Mouse (Mus musculus) gastrocnemius, postnatal 36 days (tissue): Measurements from ENCODE around the gene Ddo. TPM values are rescaled to one million over a fixed set of nuclear protein-coding genes. Genes with fewer than 3 reads are reported as not detected.

Experiments used
- DNase-seq, 2 experiments: peaks; one replicate each; pipeline ENCODE4 v3.0.0; 2022
- intact Hi-C: fragments of 180-260 bp; cut with DNase I; formaldehyde crosslinking; loops from one replicate; pipeline ENCODE4 v1.15.1; 2025
- long read RNA-seq, 2 experiments: library from polyadenylated mRNA; stranded (forward); transcript quantifications; one replicate each; pipeline ENCODE4 v2.0.0; 2021
- total RNA-seq, 2 experiments: library from RNA; stranded (reverse); gene quantifications; 2 replicates each; pipeline ENCODE4 v1.2.3; 2021

The Ddo gene
- 10 to 100 TPM; 20.2 to 25.9 TPM for total RNA-seq
- long read RNA-seq, experiment 1, transcript Ddo-201 (5 exons, 3,000 nt): major isoform, 6 of 31 reads
- long read RNA-seq, experiment 1, partial matches to known transcripts: 23 of 31 reads
- long read RNA-seq, experiment 1, other reads (novel, unspliced or antisense): 1 of 31 reads
- long read RNA-seq, experiment 2, transcript Ddo-201 (5 exons, 3,000 nt): major isoform, 15 of 56 reads
- long read RNA-seq, experiment 2, partial matches to known transcripts: 37 of 56 reads
- long read RNA-seq, experiment 2, other reads (novel, unspliced or antisense): 3 of 56 reads

DNA sequence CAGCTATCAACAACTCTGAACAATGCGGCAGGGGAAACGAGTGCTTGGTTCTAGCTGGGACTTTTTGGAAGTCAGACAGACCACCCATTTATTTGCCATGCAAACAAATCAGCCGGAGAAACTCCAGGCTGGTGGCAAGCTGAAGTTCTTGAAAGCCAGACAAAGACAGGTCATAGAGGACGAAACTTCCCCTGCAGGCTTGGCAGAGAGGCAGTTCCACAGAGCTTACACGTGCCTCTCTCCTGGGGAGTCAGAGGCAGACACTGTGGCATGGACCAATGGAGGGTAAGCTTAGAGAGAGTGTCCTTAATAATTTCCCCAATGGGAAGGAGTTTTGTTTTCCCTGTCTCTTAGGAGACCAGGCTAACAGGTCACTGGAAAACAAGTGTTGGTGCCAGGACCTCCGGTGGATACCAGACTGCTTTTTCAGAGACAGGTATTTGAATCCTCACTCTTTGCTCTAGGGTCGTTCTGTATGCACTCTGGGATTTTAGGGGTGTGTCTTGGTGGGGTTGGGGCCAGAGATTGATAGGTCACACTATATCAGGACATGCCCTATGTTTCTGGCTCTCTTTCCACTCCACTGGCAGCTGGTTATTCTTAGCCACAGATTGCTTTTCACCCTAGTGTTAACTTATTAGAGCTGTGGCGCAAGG lies at the start of gene Ddo:
Ddo (plus strand) TSS at position 356 of the 656 bp plus-strand sequence.
- peak; percentile 29 to 45 for DNase-seq
- intact Hi-C loops: no loop called here

DNA sequence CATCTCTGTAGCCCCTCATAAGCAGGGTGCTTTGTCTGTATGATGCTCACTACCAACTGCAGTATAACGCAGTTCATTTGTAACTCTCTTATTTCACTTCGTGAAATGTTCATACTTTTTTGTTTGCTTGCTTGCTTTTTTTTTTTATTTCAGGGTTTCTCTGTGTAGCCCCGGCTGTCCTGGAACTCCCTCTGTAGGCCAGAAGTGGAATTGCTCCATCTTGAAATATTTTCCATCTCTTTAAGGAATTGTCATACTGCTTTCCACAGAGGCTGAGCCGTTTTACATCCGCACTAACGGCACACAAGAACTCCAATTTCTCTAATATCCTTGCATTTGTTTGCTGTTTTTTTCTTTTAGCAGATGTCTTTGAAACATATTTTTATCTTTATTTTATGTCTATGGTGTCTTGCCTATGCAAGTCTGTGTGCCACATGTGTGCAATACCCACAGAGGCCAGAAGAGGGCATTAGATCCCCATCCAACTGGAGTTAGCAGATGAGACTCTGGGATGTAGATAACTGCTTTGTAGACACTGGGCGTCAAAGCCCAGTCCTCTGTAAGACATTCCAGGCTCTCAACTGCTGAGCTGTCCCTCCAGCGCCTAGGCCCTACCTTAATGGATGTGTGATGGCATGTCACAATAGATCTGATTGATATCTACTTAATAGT lies 46.1 kb upstream of the Ddo start:
- DNase-seq: no peak
- intact Hi-C loops: no loop called here

DNA sequence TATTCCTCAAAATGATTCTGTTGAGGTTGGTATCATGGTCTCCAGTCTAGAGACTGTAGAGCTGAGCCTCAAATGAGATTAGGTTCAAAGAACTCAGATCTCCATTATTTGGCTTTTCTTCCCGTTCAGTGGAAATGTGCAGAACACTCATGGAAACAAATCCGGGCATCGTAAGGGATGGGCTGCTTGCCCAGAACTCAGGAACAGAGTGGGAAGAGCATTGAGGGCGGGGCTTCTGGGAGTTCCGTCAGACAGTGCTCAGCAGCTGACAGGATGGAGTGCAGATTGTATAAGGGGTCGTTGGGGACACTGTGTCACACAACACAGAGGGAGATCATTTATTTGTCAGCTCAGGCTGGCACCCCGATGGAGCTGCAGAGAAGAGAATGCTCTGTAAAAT lies 37.6 kb upstream of the Ddo start:
- intact Hi-C loops: no loop called here
- DNase-seq: no peak

- DNase-seq: no peak
- intact Hi-C loops: no loop called here
Observed at GRCm38 (mm10) chr10:40597177-40597576, 32.6 kb upstream of the Ddo start.

DNA sequence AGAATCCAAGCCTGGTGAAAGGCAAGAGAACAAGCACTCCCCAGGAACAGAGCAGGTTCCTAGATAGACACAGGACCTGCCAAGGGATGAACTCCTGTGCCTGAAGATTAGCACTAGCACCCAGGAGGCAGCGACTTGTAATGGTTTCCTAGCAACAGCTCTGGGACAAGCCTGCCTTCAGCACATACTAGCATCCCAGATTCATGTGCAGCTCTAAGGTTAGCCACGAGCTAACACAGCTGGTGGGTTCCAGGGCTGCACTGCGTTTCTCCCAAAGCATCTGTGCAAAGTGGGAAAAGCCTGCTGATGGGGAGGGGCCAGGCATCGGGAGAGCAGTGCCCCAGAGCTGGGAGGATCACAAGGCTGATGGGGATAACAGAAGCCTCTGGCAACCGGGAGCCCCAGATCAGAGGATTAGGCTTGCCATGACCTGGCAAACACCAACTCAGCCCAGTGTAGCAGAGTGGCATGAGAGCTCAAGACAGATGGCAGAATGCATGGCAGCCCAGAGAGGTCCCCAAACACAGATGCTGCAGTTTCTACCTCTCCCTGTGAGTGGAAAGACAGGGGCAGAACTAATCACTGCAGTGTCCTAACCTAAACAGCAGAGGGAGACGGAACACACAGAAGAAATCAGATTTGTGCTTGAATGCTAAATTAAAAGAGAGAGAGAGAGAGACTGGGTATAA lies 25.0 kb upstream of the Ddo start:
- intact Hi-C loops: no loop called here
- DNase-seq: no peak

GRCm38 (mm10) chr10:40617973-40618372 lies 11.8 kb upstream of the Ddo start:
- no peak for DNase-seq
- intact Hi-C loops: no loop called here

DNA sequence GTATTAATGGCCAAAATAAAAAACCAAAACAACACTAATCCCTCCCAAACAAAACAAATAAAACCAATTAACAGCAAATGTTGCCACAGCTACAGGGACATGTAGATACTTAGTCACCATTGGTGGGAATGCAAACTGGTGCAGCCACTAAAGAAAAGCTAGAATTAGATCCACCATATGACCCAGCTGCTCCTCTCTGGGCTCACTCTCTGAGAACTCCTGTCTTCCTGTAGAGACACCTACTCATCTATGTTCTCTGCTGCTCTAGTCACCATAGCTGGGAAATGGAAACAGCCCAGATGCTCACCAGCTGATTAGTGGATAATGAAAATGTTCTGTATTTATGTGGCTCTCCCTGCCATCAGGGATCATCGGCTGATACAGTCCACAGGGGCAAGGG lies 10.1 kb upstream of the Ddo start:
- DNase-seq: no peak
- intact Hi-C loops: no loop called here

- DNase-seq: no peak
- intact Hi-C loops: no loop called here
Observed at GRCm38 (mm10) chr10:40629140-40629539, 671 bp upstream of the Ddo start.

DNA sequence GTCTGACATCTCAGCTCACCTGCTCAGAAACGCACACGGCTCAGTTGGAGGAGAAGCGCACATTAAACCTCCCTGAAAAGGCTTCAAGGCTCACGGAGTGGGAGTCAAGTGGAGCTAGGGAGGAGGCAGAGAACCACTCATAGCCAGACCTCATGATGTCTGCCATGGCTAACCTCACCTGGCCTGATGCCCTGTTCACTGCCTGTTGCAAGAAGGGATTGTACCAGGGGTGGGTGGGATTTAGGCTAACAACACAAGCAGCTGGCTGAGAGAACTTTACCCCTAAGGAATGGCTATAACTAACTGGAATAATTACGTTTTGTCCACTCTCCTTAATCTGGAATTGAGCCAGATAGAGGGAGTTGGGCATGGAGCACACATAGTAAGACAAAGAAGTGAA lies 646 bp downstream of the Ddo start:
- peak in 1 of 2 experiments; percentile 22 for DNase-seq
- intact Hi-C loops: no loop called here

GRCm38 (mm10) chr10:40630961-40631360 lies 1.1 kb downstream of the Ddo start:
- intact Hi-C loops: no loop called here
- DNase-seq: no peak

DNA sequence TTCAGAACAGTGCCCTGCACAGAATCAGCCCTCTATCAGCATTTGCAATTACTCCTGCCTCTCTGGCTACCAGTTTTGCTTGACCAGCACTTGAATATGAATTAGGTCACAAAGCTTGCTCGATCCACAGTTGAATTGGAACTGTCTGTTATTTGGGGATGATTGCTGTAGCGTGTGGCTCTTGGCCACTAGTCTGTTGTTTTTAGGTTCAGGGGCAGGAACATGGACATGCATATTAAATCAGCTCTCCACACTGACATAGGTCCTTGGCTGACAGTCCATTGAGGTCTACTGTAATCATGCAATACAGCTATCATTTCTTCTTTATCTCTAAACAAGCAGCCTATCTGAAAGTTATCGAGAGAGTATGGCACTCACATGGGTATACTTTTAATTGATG lies 2.3 kb downstream of the Ddo start:
- intact Hi-C loops: no loop called here

GRCm38 (mm10) chr10:40637331-40637730 lies 7.5 kb downstream of the Ddo start:
- DNase-seq: no peak
- intact Hi-C loops: no loop called here

More for the DNA sequence above, 2.3 kb downstream of the Ddo start:
- DNase-seq: no peak

DNA sequence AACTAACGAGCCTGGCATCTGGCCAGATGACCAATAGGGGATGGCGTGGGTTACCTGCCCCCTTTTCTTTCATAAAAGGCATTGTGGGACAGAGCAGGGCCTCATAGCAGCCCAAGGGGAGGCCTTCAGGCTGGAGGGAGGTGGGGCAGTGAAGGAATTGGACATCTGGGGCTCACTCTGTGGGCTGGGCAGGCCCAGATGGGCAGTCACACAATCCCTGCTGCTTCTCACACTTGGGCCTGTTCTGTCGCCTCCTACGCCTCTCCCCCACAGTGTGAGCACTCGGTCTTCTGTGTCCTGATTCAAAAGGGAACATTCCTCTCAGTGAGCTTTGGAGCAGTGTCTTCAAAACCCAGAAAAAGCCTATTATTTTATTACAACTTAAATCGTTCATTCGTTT lies 8.5 kb downstream of the Ddo start:
- intact Hi-C loops: no loop called here
- DNase-seq: no peak

DNA sequence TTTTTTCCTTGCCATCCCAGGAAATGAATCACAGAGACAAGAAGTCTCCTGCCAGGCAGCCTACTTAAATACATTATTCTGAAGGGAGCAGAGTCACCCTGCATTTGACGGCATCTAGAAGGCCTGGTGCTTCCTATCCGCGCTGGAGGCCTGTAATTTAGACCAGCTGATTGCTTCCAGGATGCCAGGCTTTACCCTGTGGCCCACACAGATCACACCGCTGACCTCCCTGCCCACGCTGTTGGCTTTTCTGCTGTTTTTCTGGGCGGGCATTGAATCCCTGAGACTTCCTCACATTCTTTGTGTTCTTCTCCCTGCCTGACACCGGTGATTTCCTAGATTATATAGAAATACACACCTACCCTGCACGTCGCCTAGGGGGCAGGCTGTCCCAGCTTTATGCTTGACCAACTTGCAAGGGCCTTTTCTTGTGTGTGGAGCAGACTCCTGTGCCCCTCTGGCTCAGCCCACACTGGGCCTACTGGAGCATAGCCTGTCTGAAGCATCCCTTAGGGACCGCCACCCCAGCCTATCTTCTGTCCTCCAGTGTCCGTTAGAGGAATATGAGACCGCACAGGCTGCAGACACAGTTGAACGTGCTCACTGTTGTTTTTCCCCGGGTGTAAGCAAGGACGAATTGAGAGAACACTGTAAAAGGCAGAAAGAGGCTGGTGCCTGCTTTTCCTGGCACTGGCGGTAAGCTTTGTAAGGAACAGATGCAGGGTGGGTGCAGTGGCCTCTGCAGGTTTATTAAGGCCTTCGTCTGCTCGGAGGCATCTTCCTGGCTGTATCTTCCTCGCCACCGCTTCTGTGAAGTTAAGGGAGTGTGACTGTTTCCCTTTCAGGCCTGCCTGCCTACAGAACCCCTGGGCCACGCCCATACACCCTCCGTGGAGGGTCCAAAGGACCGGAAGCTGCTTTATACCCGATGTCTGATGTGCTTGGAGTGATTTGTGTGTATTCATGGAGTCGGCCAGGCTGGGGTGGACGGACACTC lies 9.3 kb downstream of the Ddo start:
- intact Hi-C loops: no loop called here
- no peak for DNase-seq

- intact Hi-C loops: no loop called here
- no peak for DNase-seq
Observed at GRCm38 (mm10) chr10:40640406-40640805, 10.6 kb downstream of the Ddo start.

- intact Hi-C loops: no loop called here
- DNase-seq: no peak
Observed at GRCm38 (mm10) chr10:40641901-40642300, 12.1 kb downstream of the Ddo start.

GRCm38 (mm10) chr10:40643126-40643525 lies 13.3 kb downstream of the Ddo start:
- intact Hi-C loops: no loop called here
- DNase-seq: no peak

- DNase-seq: no peak
- intact Hi-C loops: no loop called here
Observed at GRCm38 (mm10) chr10:40644456-40644855, 14.6 kb downstream of the Ddo start.

- DNase-seq: no peak
- intact Hi-C loops: no loop called here
Observed at GRCm38 (mm10) chr10:40645346-40645745, 15.5 kb downstream of the Ddo start.

DNA sequence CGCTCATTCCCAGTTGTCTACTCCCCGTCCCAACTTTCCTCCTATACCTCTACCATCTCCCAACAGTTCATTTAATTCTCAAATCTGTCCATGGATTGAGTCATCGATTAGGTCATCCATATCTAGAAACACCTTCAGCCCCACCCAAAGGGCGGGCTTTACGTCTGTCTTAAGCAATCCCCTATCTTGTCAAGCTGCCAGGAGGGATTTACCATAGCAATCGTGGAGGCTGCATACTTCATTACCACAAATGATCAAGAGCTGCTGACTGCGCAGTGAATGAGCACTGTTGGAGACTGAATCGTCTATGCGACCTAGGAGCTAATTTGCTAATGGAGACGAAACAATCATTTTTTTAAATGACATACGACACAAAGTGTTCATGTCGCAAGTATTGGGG lies 19.0 kb downstream of the Ddo start:
- intact Hi-C loops: no loop called here
- DNase-seq: no peak
